Mouse (Mus musculus): ENCODE measurements around the gene Usp24.

- TF ChIP-seq POLR2A (IDR thresholded peaks at IDR 0.05; ENCODE audit: low read depth, low read length) (no peak), CTCF (conservative IDR thresholded peaks at IDR 0.05; ENCODE audit: insufficient read depth, insufficient read length, low read depth, low read length) (no peak)
Observed at GRCm38 (mm10) chr4:106314291-106314690, 1.7 kb upstream of the Usp24 start.
